Mouse (Mus musculus) heart, adult 2 months (tissue): Measurements from ENCODE around the gene Ids.

ENCODE experiments used
- CTCF ChIP-seq: fragments of 200-600 bp; IDR thresholded peaks from 2 replicates; pipeline ENCODE4 v1.8.1; 2022; ENCODE audit warnings: antibody characterized with exemption, mild to moderate bottlenecking, moderate library complexity
- EP300 ChIP-seq: fragments of 200-500 bp; IDR thresholded peaks from 2 replicates; pipeline ENCODE4 v1.6.1; 2011; ENCODE audit warnings: low read depth, low read length, control low read depth; ENCODE audit not compliant: insufficient read depth
- POLR2A ChIP-seq: fragments of 200-500 bp; IDR thresholded peaks from 2 replicates; pipeline ENCODE4 v1.6.1; 2011; ENCODE audit warnings: mild to moderate bottlenecking, low read depth, low read length, control low read depth; ENCODE audit not compliant: insufficient read depth

- TF ChIP-seq CTCF (peak; percentile 81), POLR2A (no peak), EP300 (no peak)
Measured at GRCm38 (mm10) chrX:70330202-70330843, 34.6 kb downstream of the Ids start.
